Mouse (Mus musculus): ENCODE measurements around the gene Crhr2.

DNA sequence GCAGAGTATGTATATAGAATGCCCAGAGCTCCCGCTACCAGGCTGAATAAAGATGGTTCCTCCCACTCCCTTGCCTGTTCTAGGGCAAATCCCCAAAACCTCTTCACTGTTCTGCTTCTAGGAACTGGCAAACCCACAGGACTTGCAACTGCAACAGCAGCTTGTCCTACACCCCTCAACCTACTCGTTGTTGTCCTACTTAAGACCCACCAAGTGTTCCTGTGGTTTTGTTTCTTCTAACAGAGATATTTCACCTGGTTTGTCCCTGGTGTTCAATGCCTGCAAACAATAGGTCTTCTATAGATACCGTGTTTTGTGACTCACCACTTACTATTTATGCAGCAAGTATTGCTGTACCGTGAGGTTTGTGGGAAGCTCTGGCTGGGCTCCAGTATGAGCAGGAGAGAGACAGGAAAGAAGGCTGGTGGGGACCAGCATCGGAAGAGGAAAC lies 28.5 kb upstream of the Crhr2 start:
- TF ChIP-seq CTCF (IDR thresholded peaks at IDR 0.05; ENCODE audit: borderline replicate concordance, extremely low read depth, insufficient read depth, insufficient read length), result no peak
- no peak for TF ChIP-seq POLR2A (IDR thresholded peaks at IDR 0.05; ENCODE audit: borderline replicate concordance, extremely low read depth, insufficient read depth, insufficient read length, poor library complexity, severe bottlenecking)
